Mouse (Mus musculus) testis, adult 2 months (tissue): ENCODE results near the gene Itga10. TPM values are rescaled to one million over a fixed set of nuclear protein-coding genes. Genes with fewer than 3 reads are reported as not detected.

Experiments
- H3K27ac ChIP-seq: fragments of 200-500 bp; 2 replicates; pipeline ENCODE4 v1.5.1; 2012; ENCODE audit warnings: low read depth, low read length; ENCODE audit not compliant: control insufficient read depth, insufficient read depth
- H3K27me3 ChIP-seq: fragments of 200-500 bp; 2 replicates; pipeline ENCODE4 v1.6.1; 2012; ENCODE audit warnings: mild to moderate bottlenecking, low read length, moderate library complexity; ENCODE audit not compliant: control insufficient read depth, insufficient read depth
- H3K36me3 ChIP-seq: fragments of 200-500 bp; 2 replicates; pipeline ENCODE4 v1.6.1; 2012; ENCODE audit warnings: mild to moderate bottlenecking, low read length; ENCODE audit not compliant: control insufficient read depth, insufficient read depth
- H3K4me1 ChIP-seq: fragments of 200-500 bp; 2 replicates; pipeline ENCODE4 v1.6.1; 2012; ENCODE audit warnings: low read length; ENCODE audit not compliant: control insufficient read depth, insufficient read depth
- H3K4me3 ChIP-seq: fragments of 200-500 bp; 2 replicates; pipeline ENCODE4 v1.5.1; 2012; ENCODE audit warnings: low read depth, mild to moderate bottlenecking, low read length, moderate library complexity, mixed read lengths; ENCODE audit not compliant: control insufficient read depth
- CTCF ChIP-seq: fragments of 200-500 bp; IDR thresholded peaks from 2 replicates; pipeline ENCODE4 v1.5.1; 2012; ENCODE audit warnings: low read depth, mild to moderate bottlenecking, inconsistent platforms, low read length, moderate library complexity; ENCODE audit not compliant: control insufficient read depth, insufficient read depth, insufficient replicate concordance
- POLR2A ChIP-seq: fragments of 200-500 bp; IDR thresholded peaks from 2 replicates; pipeline ENCODE4 v1.6.1; 2012; ENCODE audit warnings: low read depth, mild to moderate bottlenecking, inconsistent platforms, low read length, moderate library complexity; ENCODE audit not compliant: control insufficient read depth
- polyA plus RNA-seq: library from polyadenylated mRNA; depleted of rRNA; stranded (reverse); fragments of >200 nt; gene quantifications from 2 replicates; pipeline ENCODE4 v1.2.3, GENCODE M21; 2012; rRNA removed

Gene Itga10
- polyA plus RNA-seq, 1 experiment: 1.0 TPM

DNA sequence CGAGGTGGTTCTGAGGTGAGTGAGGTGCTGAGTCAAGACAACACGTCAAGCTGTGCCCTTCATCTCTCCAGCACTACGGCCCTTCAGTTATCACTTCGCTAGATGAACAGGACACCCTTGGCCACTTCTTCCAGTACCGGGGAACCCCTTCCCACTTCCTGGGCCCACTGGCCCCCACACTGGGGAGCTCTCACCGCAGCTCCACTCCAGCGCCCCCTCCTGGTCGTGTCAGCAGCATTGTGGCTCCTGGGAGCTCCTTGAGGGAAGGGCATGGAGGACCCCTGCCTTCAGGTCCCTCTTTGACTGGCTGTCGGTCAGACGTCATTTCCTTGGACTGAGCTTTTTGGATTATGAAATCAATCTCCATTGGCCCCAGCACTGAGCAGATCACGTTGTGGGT lies 59.4 kb downstream of the Itga10 start:
- H3K4me1 ChIP-seq: peaks cover 10% of the 10 kb centered on the region
- TF ChIP-seq POLR2A: no peak
- TF ChIP-seq CTCF: peak; percentile 37; the same call in 1 of the 2 replicates
- no peaks in the 10 kb centered on the region for H3K27me3 ChIP-seq
- H3K4me3 ChIP-seq: no peak overlapping the region
- H3K36me3 ChIP-seq: no peaks in the 10 kb centered on the region
- no peak overlapping the region for H3K27ac ChIP-seq

DNA sequence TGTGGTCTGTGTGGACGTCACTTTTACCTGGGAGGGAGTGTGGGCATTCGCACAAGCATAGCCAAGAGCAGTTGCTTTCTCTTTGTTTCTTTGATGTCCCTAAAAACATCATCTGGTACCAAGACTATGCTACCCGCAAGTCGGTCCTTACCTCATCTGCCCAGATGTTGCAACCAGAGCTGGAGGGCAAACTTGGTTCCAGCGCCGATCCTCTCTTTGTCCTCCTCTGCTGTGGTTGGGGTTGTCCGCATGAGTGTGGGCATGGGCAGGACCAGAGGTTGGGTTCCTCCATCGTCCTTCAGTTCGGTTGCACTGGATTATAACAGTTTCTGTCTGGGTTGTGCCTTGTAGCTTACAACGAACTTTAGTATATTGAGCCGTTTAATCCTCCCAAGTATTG lies 60.8 kb downstream of the Itga10 start:
- TF ChIP-seq POLR2A (no peak), CTCF (no peak)
- no peak overlapping the region for H3K4me3 ChIP-seq
- H3K4me1 ChIP-seq: peaks cover 10% of the 10 kb centered on the region
- H3K27me3 ChIP-seq: no peaks in the 10 kb centered on the region
- H3K36me3 ChIP-seq: no peaks in the 10 kb centered on the region
- no peak overlapping the region for H3K27ac ChIP-seq

DNA sequence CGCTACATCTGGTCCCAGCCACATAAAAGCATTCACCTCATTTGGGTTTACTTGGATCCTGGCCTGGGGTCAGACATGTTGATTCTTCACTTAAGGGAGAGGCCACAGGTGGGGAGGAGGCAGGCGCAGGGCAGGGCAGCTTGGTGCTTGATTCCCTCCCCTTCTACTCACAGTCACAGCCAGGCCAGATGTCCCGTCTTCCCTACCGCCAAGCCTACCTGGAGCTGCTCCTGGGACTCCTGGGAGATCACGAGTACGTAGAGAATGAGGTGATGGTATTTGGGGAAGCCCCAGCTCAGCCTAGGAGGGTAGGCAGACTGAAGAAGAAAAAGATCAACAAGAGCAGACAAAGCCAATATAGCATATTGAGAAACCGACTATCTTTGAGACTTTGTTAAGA lies 61.6 kb downstream of the Itga10 start:
- H3K4me1 ChIP-seq: peaks cover 10% of the 10 kb centered on the region
- TF ChIP-seq POLR2A (no peak), CTCF (no peak)
- no peak overlapping the region for H3K27ac ChIP-seq
- no peak overlapping the region for H3K4me3 ChIP-seq
- no peaks in the 10 kb centered on the region for H3K27me3 ChIP-seq
- no peaks in the 10 kb centered on the region for H3K36me3 ChIP-seq

DNA sequence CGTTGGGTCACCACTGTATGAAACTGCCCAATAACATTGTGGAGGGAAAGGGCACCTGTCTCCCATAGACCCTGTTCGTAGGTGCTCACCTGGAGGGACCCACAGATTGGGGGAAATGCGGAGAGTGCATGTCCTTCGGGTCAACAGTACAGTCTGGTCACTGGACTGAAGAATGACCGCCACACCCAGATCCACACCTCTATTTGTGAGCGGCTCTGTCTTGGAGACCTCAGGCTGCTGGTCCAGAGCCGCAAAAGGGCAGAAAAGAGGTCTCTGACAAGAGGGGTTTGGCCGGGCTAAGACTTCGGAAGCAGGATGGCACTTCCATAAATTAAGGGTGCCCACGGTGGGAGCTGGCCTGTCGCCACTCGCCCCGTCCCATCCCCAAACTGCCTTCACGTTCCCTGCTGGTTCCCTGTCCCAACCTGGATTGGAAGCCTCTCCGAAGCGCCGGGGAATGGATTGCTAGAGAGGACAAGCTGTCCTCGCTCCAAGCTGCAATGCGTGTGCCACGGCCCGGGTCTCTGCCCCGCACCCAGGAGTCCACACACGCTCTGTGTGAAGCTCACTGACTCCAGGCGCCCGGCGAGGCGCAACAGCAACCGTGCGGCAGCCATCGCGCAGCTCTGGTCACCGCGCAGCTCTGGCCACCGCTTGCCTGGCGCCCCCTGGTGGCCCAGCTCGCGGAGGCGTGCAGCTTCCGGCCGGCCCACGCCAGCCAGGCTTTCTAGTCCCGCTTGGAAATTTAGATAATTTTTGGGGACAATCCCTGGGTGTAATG lies 62.7 kb downstream of the Itga10 start, which contains the start of gene Nudt17:
Gene Nudt17, minus strand, starts transcription at position 660 of the 781 bp plus-strand sequence.
- Histone ChIP-seq H3K27me3 (no peaks in the 10 kb centered on the region), H3K27ac (no peak within 1 kb of the TSS), H3K4me3 (peak within 1 kb of the TSS; percentile 73), H3K36me3 (no peaks in the 10 kb centered on the region), H3K4me1 (peaks cover 10% of the 10 kb centered on the region)
- TF ChIP-seq CTCF (peak; percentile 93), POLR2A (0 out of 2 replicates have a peak, but pooled peaks have one; percentile 8)

DNA sequence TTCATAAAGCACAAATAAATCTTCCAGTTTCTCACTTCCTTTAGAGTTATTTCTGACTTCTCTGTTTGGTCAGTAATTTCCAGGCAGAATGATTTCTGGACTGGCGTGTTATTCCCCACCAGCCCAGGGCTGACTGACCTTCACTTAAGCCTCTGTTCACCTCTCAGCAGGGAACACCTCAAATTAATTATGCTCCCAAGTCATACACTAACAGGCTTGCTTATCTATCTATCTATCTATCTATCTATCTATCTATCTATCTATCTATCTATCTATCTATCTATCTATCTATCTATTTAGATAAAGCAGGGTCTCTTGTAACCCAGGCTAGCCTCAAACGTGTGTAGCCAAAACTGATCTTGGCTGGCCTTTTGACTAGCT lies 63.3 kb downstream of the Itga10 start:
- TF ChIP-seq POLR2A: no peak
- TF ChIP-seq CTCF: no peak
- H3K4me3 ChIP-seq: no peak overlapping the region
- no peaks in the 10 kb centered on the region for H3K27me3 ChIP-seq
- H3K36me3 ChIP-seq: no peaks in the 10 kb centered on the region
- H3K4me1 ChIP-seq: peaks cover 10% of the 10 kb centered on the region
- no peak overlapping the region for H3K27ac ChIP-seq

Other genes with a start within 250 kb of the Itga10 start
- 4.7 and 5.5 TPM in 2 replicates for gene BC107364, start 193.3 kb upstream of the Itga10 start, polyA plus RNA-seq
- 7.8 and 9.0 TPM in 2 replicates for gene Hfe2, start 120.4 kb upstream of the Itga10 start, polyA plus RNA-seq
- gene Txnip, start 87.6 kb upstream of the Itga10 start, polyA plus RNA-seq: 73.8 and 75.5 TPM in 2 replicates
- gene Gm16253, start 68.6 kb upstream of the Itga10 start, polyA plus RNA-seq: not detected in 2 replicates
- 13.9 and 17.8 TPM in 2 replicates for gene Polr3gl, start 51.4 kb upstream of the Itga10 start, polyA plus RNA-seq
- gene Ankrd34a, start 48.9 kb upstream of the Itga10 start, polyA plus RNA-seq: 0.12 TPM in 1 of 2 replicates, not detected in the other
- 6.2 and 8.1 TPM in 2 replicates for gene Lix1l, start 44.4 kb upstream of the Itga10 start, polyA plus RNA-seq
- 8.0 and 8.7 TPM in 2 replicates for gene Rbm8a, start 15.7 kb upstream of the Itga10 start, polyA plus RNA-seq
- gene Pex11b, start 10.2 kb upstream of the Itga10 start, polyA plus RNA-seq: 90.1 and 107 TPM in 2 replicates
- 0.05 and 0.06 TPM in 2 replicates for gene Gm42957, start 10.1 kb upstream of the Itga10 start, polyA plus RNA-seq
- 0.48 and 0.52 TPM in 2 replicates for gene Ankrd35, start 24.5 kb downstream of the Itga10 start, polyA plus RNA-seq
- 6.9 and 7.2 TPM in 2 replicates for gene Pias3, start 50.8 kb downstream of the Itga10 start, polyA plus RNA-seq
- gene Nudt17, start 63.0 kb downstream of the Itga10 start, polyA plus RNA-seq: 2.1 TPM in 2 replicates
- gene Polr3c, start 82.0 kb downstream of the Itga10 start, polyA plus RNA-seq: 40.1 and 40.4 TPM in 2 replicates
- gene Rnf115, start 82.1 kb downstream of the Itga10 start, polyA plus RNA-seq: 8.4 and 9.4 TPM in 2 replicates
- 132 and 143 TPM in 2 replicates for gene Pdzk1, start 183.7 kb downstream of the Itga10 start, polyA plus RNA-seq
- gene Cd160, start 183.8 kb downstream of the Itga10 start, polyA plus RNA-seq: not detected in 2 replicates